Mouse (Mus musculus) embryonic fibroblast, embryonic 13.5 days (primary cell): ENCODE results near the gene Ndufa7. TPM values are rescaled to one million over a fixed set of nuclear protein-coding genes. Genes with fewer than 3 reads are reported as not detected.
A peak's percentile ranks its signal among the peaks of the same experiment; 100 is the strongest.

Experiments
- H3K27ac ChIP-seq: 2 replicates; pipeline ENCODE4 v1.5.1; 2012; ENCODE audit warnings: low read length, control low read depth, inconsistent platforms; ENCODE audit not compliant: insufficient read depth
- H3K4me1 ChIP-seq: 2 replicates; pipeline ENCODE4 v1.6.1; 2011; ENCODE audit warnings: low read length; ENCODE audit not compliant: control insufficient read depth, insufficient read depth
- H3K4me3 ChIP-seq: 2 replicates; pipeline ENCODE4 v1.5.1; 2011; ENCODE audit warnings: mild to moderate bottlenecking, control low read depth, low read length; ENCODE audit not compliant: insufficient read depth
- CTCF ChIP-seq: IDR thresholded peaks from 2 replicates; pipeline ENCODE4 v1.5.1; 2011; ENCODE audit warnings: mild to moderate bottlenecking, control low read depth, low read length, moderate library complexity, borderline replicate concordance; ENCODE audit not compliant: insufficient read depth
- POLR2A ChIP-seq: IDR thresholded peaks from 2 replicates; pipeline ENCODE4 v1.6.1; 2011; ENCODE audit warnings: low read depth, mild to moderate bottlenecking, control low read depth, low read length, moderate library complexity
- polyA plus RNA-seq: library from polyadenylated mRNA; stranded (reverse); fragments of >200 nt; gene quantifications from 2 replicates; pipeline ENCODE4 v1.2.4, GENCODE M21; 2011; ENCODE audit warnings: low read depth; ENCODE audit not compliant: missing spikeins, insufficient read length

Gene Ndufa7
- polyA plus RNA-seq, result 212 and 232 TPM in 2 replicates

DNA sequence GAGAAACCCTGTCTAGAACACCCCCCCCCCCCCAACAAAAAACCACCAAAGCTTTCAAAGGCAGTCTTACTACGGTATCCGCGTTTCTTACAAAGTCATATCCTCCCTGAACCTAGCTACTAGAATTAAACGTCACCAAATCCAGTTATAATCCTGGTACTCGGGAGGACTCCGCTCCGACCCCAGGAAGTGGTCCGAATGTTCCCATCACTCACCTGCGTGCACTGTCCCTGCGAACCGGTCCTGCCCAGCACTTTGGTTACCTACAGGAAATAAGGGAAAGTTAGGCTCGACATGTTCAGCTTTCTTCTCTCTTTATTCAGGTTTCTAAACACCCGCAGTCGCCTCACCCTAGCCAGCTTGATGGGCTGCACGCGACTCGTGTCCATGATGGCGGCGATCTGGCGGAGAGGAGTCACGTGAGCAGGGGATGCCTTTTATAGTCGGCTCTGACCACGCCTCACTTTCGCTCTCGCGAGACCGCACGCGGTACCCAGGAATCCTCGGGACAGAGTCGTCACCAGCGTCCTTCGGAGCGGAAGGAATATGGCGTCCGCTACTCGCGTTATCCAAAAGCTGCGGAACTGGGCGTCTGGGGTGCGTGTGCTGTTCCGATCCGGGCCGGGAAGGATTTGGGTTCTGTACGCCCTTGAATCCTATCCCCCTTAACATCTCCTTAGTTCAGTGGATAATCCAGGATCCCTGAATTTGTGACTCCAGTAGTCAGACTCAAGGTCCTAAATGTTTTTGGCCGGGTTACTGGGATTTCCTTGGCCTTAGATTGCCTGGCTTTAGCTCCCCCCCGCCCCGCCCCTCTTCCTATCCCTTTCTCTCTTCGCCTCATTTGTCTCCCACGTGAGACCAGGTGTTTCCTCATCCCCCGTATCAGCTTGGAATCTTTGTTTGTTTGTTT, at the start of gene Ndufa7, which contains the start of gene Rps28:
Gene Ndufa7, plus strand, starts transcription at position 489 of the 913 bp plus-strand sequence.
Gene Rps28, minus strand, starts transcription at position 479 of the 913 bp plus-strand sequence.
- Histone ChIP-seq H3K4me3 (peak within 1 kb of the TSS; percentile 95), H3K4me1 (no peaks in the 10 kb centered on the region; the same call in none of the 2 replicates)

DNA sequence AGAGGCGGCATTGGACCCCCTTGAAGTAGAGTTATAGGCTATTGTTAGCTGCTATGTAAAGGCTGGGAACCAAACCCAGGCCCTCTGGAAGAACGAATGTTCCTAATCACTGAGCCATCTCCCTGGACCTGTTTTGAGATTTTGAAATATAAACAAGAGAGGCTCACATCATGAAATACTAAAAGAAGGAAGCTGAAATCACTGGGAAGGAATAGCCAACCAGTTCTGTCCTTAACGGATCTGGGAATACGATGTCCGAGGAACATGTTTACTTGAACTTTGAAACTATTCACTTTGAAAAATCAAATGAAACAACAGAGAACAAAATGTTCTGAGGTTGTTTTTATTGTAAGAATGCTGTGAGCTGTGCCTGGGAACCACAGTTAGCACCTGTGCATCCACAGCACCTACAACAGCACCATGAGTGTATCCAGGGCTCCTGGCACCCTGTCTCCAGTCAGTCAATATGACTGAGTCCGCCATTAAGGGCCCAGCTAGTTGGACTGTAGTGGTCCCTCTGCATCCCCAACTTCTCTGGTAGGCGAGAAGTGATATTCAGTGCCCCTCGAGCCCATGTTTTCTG, 49.7 kb upstream of the Ndufa7 start:
- no peak overlapping the region for H3K4me3 ChIP-seq
- peaks cover 8% of the 10 kb centered on the region for H3K4me1 ChIP-seq
- no peak overlapping the region for H3K27ac ChIP-seq
- TF ChIP-seq POLR2A (no peak), CTCF (no peak)

More for the DNA sequence above, at the start of gene Ndufa7, which contains the start of gene Rps28:
- peak within 1 kb of the TSS; percentile 66 for H3K27ac ChIP-seq
- TF ChIP-seq POLR2A, result peak; percentile 97
- no peak for TF ChIP-seq CTCF

DNA sequence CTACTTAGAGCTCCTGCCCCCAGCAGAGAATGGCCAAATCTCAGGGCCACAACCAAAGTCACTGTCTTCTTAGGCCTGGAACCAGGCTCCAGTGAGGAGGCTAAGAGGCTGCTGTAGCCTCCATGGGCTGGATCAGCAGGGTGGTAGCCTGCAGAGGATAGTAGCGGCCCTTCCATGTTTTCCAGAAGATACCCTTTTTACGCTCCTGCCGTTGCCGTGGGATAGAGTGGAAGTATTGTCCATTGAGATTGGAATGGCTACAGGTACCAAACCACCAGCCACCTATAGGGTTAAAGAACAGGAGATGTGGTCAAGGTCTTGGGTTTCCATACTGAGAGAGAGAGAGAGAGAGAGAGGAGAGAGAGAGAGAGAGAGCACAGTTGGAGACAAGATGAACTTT, 49.1 kb upstream of the Ndufa7 start:
- Histone ChIP-seq H3K27ac (no peak overlapping the region), H3K4me1 (peaks cover 12% of the 10 kb centered on the region), H3K4me3 (no peak overlapping the region)
- TF ChIP-seq POLR2A (no peak), CTCF (no peak)

DNA sequence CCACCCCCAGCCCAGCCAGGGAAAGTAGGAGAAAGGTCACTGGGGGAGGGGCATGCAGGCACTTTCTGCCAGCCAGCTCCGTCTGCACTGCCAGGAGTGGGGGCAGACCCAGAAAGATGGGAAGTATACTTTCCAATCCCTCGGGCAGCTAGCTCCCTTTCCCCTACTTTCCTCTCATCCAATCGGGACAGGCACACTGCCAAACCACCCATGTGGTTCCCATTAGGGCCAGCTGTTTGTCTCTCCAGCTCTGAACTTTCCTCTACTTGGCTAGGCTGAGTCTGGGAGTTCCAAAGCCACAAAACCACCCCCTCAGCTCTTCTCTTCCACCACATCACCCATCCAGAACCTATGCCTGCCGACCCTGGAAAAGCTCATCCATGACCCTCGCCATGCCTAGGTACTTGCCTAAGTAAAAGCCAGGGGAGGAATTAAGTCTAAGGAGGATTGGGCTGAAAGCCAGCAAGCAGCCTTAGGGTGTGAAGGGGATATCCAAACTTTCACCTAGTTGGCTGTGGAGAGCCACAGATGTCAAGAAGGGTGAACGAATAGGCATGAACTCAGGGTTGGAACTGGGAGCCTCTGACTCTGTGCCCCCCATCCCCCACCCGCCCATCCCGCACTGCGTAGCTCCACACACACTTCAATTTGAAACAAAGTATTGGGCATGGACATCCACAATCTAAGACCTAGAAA, 45.0 kb upstream of the Ndufa7 start:
- Histone ChIP-seq H3K27ac (peak overlapping the region; percentile 64), H3K4me3 (no peak overlapping the region), H3K4me1 (peaks cover 39% of the 10 kb centered on the region)
- TF ChIP-seq CTCF, result no peak
- no peak for TF ChIP-seq POLR2A

DNA sequence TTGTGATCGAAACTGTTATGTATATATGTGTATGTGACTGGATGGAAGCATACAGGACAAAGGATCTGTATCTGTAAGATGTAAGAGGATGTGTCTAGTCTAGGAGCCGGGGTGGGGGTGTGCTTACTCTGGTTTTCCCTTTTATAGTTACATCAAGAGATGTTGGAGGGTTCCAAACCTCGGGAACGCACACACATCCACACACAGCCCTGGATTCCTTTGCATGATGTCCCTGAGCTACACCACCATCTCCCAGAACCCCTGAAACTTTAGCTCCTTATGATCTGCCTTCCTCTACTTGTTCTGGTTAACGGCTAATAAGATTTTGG, 44.4 kb upstream of the Ndufa7 start:
- TF ChIP-seq POLR2A, result no peak
- TF ChIP-seq CTCF, result no peak
- peak overlapping the region; percentile 62 for H3K27ac ChIP-seq
- H3K4me1 ChIP-seq, result peaks cover 41% of the 10 kb centered on the region
- H3K4me3 ChIP-seq, result 0 out of 2 replicates have a peak overlapping the region, but pooled peaks have one; percentile 1

DNA sequence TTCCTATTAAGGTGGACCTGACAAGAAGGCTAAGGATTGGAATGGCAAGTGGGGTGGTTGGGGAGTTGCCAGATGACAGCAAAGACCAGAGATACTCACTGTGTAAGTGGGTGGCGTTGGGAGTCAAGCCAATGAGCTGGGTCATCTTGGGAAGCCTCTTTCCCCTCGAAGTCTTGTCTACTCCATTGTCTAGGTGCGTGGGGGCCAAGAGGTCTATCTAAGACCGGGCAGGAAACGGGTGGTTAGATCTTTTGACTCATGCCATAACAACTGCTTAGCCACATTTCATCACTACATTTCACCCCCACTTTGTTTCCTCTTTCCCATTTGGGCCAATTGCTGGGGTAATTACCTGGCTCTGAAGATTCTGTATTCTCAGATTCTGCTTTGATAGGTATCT, 43.9 kb upstream of the Ndufa7 start:
- H3K27ac ChIP-seq, result peak overlapping the region; percentile 62
- peak overlapping the region; percentile 17; the same call in 1 of the 2 replicates for H3K4me3 ChIP-seq
- no peak for TF ChIP-seq CTCF
- TF ChIP-seq POLR2A, result no peak
- peaks cover 43% of the 10 kb centered on the region for H3K4me1 ChIP-seq

DNA sequence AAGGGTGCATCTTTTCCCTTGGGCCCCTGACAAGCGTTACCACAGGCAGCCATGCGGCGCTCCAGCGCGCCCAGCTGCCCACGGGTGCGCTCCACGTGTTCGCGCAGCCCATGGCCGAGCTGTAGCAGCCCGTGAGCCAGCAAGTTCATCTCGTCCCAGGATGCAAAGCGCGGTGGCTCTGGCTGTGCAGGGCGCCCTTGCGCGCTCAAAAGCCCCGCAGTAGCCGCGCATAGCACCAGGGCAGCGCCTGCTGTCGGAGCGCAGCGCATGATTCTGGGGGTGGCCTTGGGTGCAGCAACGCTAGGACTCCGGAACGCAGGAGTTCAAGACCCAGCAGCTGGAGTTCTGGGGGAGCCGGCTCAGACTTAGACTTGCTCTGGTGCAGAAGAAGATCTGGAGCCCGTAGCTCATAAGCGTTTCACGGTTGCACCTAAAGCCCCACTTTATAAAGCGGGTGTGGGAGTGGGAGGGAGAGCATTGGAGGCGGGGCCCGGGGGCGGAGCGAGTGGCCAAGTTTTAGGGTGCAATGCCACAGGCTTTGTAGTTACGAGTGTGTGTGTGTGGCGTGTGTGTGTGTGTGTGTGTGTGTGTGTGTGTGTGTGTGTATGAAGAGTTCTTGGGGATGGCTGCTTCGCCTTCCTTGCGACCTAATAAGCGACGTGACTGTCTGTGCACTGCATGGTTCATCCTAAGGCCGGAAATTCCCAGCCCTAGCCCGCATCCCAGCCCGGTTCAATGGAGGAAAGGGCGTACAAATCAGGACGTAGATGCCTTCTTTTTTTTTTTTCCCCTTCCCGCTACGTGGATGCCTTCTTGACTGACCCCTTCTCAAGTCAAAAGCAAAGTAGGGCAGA, 43.0 kb upstream of the Ndufa7 start, which contains the start of gene Angptl4:
Gene Angptl4, minus strand, starts transcription at position 707 of the 854 bp plus-strand sequence.
- Histone ChIP-seq H3K27ac (peak within 1 kb of the TSS; percentile 62), H3K4me1 (peaks cover 43% of the 10 kb centered on the region), H3K4me3 (peak within 1 kb of the TSS; percentile 17)
- TF ChIP-seq POLR2A, result no peak

DNA sequence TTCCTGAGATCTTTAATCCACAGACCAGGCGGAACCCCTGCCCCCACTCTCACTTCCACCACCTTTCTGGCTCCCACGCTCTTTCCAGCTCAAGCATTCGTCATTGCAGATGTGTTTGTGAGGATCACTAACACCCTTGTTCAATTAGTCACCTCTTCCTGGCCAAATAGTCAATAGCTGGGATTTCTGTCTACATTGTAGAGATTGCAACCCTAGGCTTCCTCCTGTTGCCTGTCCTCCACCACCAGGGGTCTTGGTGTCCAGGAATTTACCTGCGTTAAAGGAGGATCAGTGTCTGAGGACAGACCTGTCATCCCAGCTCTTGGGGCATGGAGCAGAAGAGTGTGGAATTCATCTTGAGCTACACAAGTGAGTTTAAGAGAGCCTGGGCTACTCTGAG, 42.3 kb upstream of the Ndufa7 start:
- Histone ChIP-seq H3K27ac (peak overlapping the region; percentile 16; the same call in 1 of the 2 replicates), H3K4me3 (no peak overlapping the region), H3K4me1 (peaks cover 43% of the 10 kb centered on the region)
- TF ChIP-seq CTCF, result no peak
- TF ChIP-seq POLR2A, result no peak

DNA sequence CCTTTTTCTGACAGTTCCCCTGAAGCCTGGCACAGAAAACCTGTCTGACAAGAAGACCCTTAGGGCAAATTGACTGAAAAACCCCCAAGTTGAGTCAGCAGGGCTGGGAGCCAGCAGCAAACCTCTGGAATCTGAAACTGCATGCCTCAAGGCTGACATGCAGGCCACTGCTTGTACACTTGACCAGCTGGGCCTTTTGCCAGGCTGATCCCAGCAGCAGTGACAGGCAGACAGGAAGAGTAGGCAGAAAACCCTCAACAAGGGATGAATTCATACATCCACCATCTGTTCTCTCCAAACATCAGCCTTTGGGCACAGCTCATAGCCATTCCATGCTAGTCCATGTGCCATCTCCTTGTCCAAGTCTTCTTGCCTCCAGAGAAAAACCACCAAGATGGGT, 41.0 kb upstream of the Ndufa7 start:
- Histone ChIP-seq H3K4me1 (peaks cover 43% of the 10 kb centered on the region), H3K4me3 (no peak overlapping the region), H3K27ac (peak overlapping the region; percentile 57)
- TF ChIP-seq POLR2A (no peak), CTCF (no peak)

DNA sequence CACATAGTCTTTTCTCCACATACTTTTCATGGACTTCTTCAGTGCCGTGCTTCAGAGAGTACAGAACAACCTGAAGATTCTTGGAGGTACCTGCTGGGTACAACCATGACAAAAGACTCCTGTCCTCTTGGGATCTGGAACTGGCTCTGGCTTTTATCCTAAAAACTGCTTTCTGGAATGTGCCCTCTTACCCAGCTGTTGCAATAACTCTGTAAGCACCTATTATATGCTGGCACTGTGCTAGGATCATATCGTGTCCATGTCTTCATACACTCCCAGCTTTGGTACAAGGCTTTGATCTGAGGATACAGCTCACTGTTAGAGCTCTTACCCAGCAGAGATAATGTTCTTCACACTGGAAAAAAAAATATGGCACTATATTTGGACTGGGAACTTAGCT, 39.4 kb upstream of the Ndufa7 start:
- Histone ChIP-seq H3K27ac (no peak overlapping the region), H3K4me3 (no peak overlapping the region), H3K4me1 (peaks cover 34% of the 10 kb centered on the region)
- TF ChIP-seq CTCF (no peak), POLR2A (no peak)
